Mouse (Mus musculus): ENCODE results near the gene Scarf2. TPM values are rescaled to one million over a fixed set of nuclear protein-coding genes. Genes with fewer than 3 reads are reported as not detected.
A peak's percentile ranks its signal among the peaks of the same experiment; 100 is the strongest.

Gene Scarf2
- total RNA-seq, 2 experiments from 2014 or later = 29.3 to 33.9 TPM

GRCm38 (mm10) chr16:17798321-17799180 is 1.5 kb downstream of the Scarf2 start:
- DNase-seq (ENCODE audit: low spot score in 2 of 2) = no peak

DNA sequence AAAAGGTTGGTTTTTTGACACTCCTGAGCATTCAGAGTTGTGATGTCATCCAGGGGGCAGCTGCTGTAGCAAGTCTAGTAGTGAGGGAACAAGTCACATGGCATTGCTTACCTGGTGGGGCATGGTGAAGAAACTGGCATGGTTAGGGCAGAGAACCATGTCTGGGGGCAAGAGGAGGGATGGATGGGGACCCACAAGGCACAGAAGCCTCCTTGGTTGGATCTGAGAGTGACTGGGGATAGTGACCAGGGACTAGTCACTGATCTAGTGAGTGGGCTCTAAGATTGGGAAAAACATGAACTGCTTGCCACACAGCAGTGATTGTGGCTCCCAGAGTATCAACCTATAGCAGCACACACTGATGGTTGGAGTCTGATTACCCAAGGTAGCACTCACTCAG is 2.5 kb downstream of the Scarf2 start:
- DNase-seq (ENCODE audit: low spot score in 2 of 2) = no peak

DNA sequence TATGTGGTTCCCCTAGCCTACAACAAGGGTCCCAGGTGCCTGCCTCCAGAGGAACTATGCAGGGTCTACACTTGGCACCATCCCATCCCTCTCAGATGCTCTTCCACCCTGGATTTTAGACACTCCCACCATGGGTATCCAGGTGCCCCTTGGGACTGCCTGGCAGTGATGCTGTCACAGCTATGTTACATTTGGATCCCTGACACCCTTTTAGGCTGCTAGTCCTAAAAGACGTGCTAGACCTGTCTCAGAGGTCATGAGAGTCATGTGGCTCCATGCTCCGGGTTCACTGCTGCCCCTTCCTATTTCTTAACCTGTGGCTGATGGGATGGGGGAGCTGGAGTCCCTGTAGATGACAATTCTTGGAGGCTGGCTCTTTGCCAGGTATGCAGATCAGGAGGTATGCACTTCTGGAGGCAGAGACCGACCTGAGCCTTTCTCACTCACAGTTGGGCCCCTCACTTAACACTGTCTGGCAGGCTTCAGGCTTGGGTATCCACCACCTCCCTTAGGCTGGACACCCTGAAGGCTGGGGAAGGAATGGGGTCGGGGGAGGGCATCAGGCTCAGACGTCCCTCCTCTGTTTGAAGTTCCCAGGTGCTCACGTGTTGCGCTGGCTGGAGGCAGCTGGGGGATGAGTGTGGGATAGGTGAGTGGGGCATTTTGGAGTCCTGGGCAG is 4.8 kb downstream of the Scarf2 start:
- DNase-seq (ENCODE audit: low spot score in 2 of 2) = no peak

GRCm38 (mm10) chr16:17802456-17802838 is 5.4 kb downstream of the Scarf2 start:
- DNase-seq (ENCODE audit: low spot score in 2 of 2) = no peak

- peak in 1 of 2 experiments; percentile 14 for DNase-seq (ENCODE audit: low spot score in 2 of 2)
Observed at GRCm38 (mm10) chr16:17802839-17803674, 6.0 kb downstream of the Scarf2 start.

GRCm38 (mm10) chr16:17803675-17804448 is 6.8 kb downstream of the Scarf2 start:
- no peak for DNase-seq (ENCODE audit: low spot score in 2 of 2)

- no peak for DNase-seq (ENCODE audit: low spot score in 2 of 2)
Observed at GRCm38 (mm10) chr16:17804449-17804912, 7.4 kb downstream of the Scarf2 start.

DNA sequence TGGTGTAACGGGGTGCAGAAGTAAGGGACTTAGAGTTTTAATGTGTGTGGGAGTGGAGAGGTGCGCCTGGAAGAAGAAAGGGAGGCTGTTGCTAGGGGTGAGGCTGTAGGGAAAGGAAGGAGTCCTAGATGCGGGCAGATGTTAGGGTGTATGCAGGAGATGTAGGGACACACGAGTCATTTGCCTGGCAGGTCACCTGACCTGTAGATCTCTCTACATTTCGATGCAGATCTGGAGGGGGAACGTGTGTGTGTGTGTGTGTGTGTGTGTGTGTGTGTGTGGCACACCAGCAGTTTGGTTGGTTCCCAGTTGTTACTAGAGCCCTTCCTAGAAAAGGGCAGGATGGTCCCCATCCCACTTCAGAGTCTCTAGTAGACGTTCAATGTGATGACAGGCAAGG is 7.9 kb downstream of the Scarf2 start:
- DNase-seq (ENCODE audit: low spot score in 2 of 2) = no peak

- no peak for DNase-seq (ENCODE audit: low spot score in 2 of 2)
Observed at GRCm38 (mm10) chr16:17806581-17807191, 9.6 kb downstream of the Scarf2 start.

DNA sequence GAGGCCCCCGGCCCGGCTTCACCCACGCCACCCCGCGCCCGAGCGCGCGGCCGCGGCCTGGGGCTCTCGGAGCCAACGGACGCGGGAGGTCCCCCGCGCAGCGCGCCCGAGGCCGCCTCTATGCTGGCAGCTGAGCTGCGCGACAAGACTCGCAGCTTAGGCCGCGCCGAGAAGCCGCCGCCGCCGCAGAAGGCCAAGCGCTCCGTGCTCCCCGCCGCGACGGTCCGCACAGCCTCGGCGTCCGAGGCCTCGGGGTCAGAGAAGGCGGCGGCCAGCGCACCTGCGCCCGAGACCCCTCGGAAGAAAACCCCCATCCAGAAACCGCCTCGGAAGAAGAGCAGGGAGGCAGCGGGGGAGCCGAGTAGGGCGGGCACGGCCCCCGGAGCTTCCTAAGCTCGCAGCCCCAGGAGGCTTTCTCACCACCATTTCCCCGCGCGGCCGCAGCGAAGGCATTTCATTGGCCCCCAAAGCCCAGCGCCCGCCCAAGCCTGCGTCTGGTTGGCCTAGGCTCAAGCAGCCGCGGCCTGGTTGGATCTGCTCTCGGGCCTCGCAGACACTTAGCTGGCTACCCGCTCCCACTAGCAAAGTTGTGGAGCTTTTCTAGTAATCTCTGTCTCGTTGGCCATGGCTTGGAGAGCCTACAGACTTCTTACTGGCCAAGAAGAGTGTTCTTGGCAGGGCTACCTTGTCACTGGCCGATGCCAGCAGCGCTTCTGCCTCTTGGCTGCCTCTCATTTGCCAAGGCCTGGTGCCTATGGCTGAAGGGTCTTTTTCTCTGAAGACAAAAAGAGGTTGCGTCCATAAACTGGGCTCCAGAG is 10.3 kb downstream of the Scarf2 start:
- peak; percentile 69 for DNase-seq (ENCODE audit: low spot score in 2 of 2)

GRCm38 (mm10) chr16:17809125-17809524 is 12.0 kb downstream of the Scarf2 start:
- no peak for DNase-seq (ENCODE audit: low spot score in 2 of 2)

- no peak for DNase-seq (ENCODE audit: low spot score in 2 of 2)
Observed at GRCm38 (mm10) chr16:17809711-17810110, 12.6 kb downstream of the Scarf2 start.

GRCm38 (mm10) chr16:17812120-17812519 is 15.0 kb downstream of the Scarf2 start:
- no peak for DNase-seq (ENCODE audit: low spot score in 2 of 2)

- DNase-seq (ENCODE audit: low spot score in 2 of 2) = no peak
Observed at GRCm38 (mm10) chr16:17813173-17813572, 16.1 kb downstream of the Scarf2 start.

- DNase-seq (ENCODE audit: low spot score in 2 of 2) = no peak
Observed at GRCm38 (mm10) chr16:17815411-17816402, 18.6 kb downstream of the Scarf2 start.

- no peak for DNase-seq (ENCODE audit: low spot score in 2 of 2)
Observed at GRCm38 (mm10) chr16:17816528-17816927, 19.4 kb downstream of the Scarf2 start.

DNA sequence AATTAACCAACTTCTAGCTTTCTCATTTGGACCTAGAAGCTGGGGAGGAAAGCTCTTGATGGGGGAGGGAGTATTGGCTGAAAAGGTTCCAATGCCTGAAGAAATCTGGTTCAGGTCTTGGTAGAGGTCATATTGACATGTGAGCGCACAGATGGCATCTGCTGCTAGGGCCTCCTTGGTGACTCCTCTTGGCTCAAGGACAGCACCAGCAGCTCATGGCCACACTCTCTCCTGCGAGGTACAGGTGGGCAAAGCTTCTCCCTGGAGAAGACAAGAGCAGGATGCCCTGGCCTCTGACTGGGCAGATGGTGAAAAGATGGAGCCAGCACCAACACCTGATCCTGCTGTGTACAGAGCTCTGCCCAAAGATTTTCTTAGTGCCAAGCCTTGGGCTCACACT is 29.4 kb downstream of the Scarf2 start:
- DNase-seq (ENCODE audit: low spot score in 2 of 2) = no peak

GRCm38 (mm10) chr16:17828229-17828628 is 31.1 kb downstream of the Scarf2 start:
- no peak for DNase-seq (ENCODE audit: low spot score in 2 of 2)
